Mouse (Mus musculus): ENCODE measurements at regions not wholly inside any gene's neighbourhood (a gene's known extent, or its start where the extent isn't known, plus 50 kb on each side); places are given as distances from the start of the nearest gene placed in this dataset.

GRCm38 (mm10) chr1:35763051-35763450 lies 305.1 kb upstream of the Hs6st1 start:
- intact Hi-C loops (cut with DNase I), result no loop called here

DNA sequence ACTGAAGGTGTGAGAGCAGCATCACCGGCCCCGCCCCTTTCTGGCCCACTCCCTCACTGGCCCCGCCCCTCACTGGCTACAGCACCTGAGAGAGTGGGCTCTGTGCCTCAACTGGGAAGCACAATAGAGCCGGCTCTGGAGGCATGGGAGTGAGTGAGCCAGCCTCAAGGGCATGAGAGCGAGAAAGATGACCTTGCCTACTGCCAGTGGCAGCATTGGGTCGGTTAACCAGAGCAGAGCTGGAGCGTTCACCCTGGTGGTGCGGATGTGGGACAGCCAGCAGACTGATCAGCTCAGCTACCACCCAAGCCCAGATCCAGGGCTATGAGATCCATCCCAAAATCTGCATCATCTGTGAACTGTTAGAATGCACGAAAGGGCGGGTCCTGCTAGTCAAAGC lies 304.7 kb upstream of the Hs6st1 start:
- DNase-seq (ENCODE audit: low spot score in 2 of 2), result no peak
- intact Hi-C loops (cut with DNase I), result no loop called here

More at GRCm38 (mm10) chr1:35763051-35763450, 305.1 kb upstream of the Hs6st1 start:
- no peak for DNase-seq (ENCODE audit: low spot score in 2 of 2)

GRCm38 (mm10) chr1:35764068-35764467 lies 304.1 kb upstream of the Hs6st1 start:
- no peak for DNase-seq (ENCODE audit: low spot score in 2 of 2)
- intact Hi-C loops (cut with DNase I), result no loop called here

- intact Hi-C loops (cut with DNase I), result no loop called here
- DNase-seq (ENCODE audit: low spot score in 2 of 2), result no peak
Measured at GRCm38 (mm10) chr1:35765692-35766091, 302.5 kb upstream of the Hs6st1 start.

- DNase-seq (ENCODE audit: low spot score in 2 of 2), result no peak
- intact Hi-C loops (cut with DNase I), result no loop called here
Measured at GRCm38 (mm10) chr1:35766271-35766670, 301.9 kb upstream of the Hs6st1 start.

- DNase-seq (ENCODE audit: low spot score in 2 of 2), result peak; percentile 22 to 23
- intact Hi-C loops (cut with DNase I), result no loop called here
Measured at GRCm38 (mm10) chr1:35772567-35772966, 295.6 kb upstream of the Hs6st1 start.

GRCm38 (mm10) chr1:35774566-35774965 lies 293.6 kb upstream of the Hs6st1 start:
- intact Hi-C loops (cut with DNase I), result no loop called here
- DNase-seq (ENCODE audit: low spot score in 2 of 2), result no peak

- intact Hi-C loops (cut with DNase I), result no loop called here
Measured at GRCm38 (mm10) chr1:35782668-35783067, 285.5 kb upstream of the Hs6st1 start.

GRCm38 (mm10) chr1:35783427-35783826 lies 284.8 kb upstream of the Hs6st1 start:
- intact Hi-C loops (cut with DNase I), result no loop called here
- no peak for DNase-seq (ENCODE audit: low spot score in 2 of 2)

More at GRCm38 (mm10) chr1:35782668-35783067, 285.5 kb upstream of the Hs6st1 start:
- DNase-seq (ENCODE audit: low spot score in 2 of 2), result no peak

DNA sequence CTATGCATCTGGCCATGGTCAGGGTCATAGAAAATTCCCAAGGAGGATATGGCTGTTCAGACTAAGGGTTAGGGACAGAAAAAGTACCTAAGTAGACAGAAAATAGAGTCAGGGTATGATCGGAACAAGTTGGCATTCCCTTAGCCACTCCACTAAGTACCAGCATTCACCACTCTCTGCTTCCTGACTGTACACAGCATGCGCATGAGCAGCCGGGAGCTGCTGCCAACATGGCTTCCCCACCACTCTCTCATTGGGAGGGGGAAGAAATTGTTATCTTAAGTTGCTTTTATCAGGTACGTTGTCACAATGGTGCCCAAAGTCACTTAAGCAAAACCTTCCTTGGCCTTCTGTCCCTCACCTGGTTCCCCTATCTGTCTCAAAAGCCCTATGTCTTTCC lies 282.0 kb upstream of the Hs6st1 start:
- DNase-seq (ENCODE audit: low spot score in 2 of 2), result no peak
- intact Hi-C loops (cut with DNase I), result no loop called here

DNA sequence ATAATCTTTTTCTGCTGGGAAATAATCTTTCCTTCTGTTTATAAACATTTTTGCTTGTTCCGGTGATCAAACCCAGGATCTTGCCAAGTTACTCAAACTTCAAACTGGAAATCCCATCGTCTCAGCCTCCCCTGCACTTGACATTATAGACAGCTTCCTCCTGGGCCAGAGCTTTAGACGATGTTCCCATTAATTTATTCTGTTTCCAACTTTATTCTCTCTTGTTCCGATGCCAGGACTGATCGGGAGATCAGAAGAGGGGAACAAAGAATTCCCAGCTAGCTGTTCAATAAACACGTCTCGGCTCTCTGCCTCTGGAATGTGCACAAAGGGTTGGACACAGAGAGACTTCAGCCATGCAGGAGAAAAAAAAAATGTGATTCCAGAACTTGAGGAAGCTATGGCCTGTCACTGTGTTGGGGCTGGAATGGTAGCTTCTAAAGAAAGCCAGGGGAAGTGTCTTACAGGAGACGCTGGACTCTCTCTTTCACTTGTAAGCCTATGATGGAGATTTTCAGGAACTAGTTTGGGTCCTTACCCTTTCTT lies 281.5 kb upstream of the Hs6st1 start:
- DNase-seq (ENCODE audit: low spot score in 2 of 2), result no peak
- intact Hi-C loops (cut with DNase I), result no loop called here

GRCm38 (mm10) chr1:35797064-35797463 lies 271.1 kb upstream of the Hs6st1 start:
- no peak for DNase-seq (ENCODE audit: low spot score in 2 of 2)
- intact Hi-C loops (cut with DNase I), result no loop called here

GRCm38 (mm10) chr1:35797526-35797925 lies 270.7 kb upstream of the Hs6st1 start:
- DNase-seq (ENCODE audit: low spot score in 2 of 2), result no peak
- intact Hi-C loops (cut with DNase I), result no loop called here

DNA sequence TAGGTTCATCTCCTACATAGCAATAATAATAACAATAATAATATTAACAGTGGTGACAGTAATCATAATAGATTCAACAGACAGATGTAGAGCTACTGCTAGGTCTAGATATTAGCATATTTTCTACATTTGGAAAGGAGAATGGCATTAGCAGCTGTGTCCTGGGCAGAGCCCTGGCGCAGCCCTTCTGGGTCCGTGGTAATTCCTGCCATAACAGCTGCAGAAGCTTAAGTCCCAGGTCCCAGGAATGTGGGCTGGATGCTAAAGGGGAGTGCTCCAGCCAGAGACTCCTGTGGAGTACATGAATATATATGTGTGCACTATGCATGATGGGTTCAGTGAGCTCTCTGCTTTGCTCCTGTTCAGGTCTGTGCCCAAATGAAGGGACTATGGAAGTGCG lies 262.7 kb upstream of the Hs6st1 start:
- intact Hi-C loops (cut with DNase I), result no loop called here
- DNase-seq (ENCODE audit: low spot score in 2 of 2), result no peak

- DNase-seq (ENCODE audit: low spot score in 2 of 2), result no peak
- intact Hi-C loops (cut with DNase I), result no loop called here
Measured at GRCm38 (mm10) chr1:35806329-35806728, 261.9 kb upstream of the Hs6st1 start.

DNA sequence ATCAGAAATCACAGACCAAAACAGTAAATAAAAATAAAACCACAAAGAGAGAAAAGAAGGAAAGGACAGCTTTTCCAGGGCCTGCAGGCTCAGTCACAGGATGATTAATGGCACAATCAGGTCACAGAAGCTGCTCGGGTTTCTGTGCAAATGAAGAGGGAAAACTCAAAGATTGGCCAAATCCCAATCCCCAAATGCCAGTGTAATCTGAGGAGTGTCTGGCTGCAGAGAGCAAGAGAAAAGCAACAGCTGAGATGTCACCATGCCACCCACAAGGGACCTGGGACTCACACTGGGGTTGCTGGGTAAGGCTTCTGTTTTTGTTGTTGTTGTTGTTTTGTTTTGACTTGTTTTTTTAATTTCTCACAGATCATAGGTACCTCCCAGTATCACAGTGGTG lies 261.5 kb upstream of the Hs6st1 start:
- intact Hi-C loops (cut with DNase I), result no loop called here
- no peak for DNase-seq (ENCODE audit: low spot score in 2 of 2)

- DNase-seq (ENCODE audit: low spot score in 2 of 2), result no peak
- intact Hi-C loops (cut with DNase I), result no loop called here
Measured at GRCm38 (mm10) chr1:35808894-35809293, 259.3 kb upstream of the Hs6st1 start.

DNA sequence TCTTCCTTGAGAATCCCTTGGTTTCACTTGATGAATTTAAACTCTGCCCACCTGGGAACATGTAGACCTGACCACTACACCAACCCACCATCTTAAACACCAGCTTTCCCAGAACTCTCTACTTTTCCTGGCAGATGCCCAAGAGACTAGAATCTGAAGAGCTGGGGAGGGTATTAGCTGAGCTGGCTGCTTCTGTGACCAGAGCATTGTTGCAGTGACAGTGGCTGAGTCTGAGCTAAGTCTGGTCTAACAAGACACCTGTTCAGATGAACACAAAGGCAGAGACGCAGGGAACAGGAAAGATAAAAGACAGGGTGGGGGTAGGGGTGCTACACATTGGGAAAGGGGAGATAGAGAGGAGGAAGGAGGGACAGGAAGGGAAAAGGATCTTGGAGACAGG lies 258.9 kb upstream of the Hs6st1 start:
- no peak for DNase-seq (ENCODE audit: low spot score in 2 of 2)
- intact Hi-C loops (cut with DNase I), result no loop called here

DNA sequence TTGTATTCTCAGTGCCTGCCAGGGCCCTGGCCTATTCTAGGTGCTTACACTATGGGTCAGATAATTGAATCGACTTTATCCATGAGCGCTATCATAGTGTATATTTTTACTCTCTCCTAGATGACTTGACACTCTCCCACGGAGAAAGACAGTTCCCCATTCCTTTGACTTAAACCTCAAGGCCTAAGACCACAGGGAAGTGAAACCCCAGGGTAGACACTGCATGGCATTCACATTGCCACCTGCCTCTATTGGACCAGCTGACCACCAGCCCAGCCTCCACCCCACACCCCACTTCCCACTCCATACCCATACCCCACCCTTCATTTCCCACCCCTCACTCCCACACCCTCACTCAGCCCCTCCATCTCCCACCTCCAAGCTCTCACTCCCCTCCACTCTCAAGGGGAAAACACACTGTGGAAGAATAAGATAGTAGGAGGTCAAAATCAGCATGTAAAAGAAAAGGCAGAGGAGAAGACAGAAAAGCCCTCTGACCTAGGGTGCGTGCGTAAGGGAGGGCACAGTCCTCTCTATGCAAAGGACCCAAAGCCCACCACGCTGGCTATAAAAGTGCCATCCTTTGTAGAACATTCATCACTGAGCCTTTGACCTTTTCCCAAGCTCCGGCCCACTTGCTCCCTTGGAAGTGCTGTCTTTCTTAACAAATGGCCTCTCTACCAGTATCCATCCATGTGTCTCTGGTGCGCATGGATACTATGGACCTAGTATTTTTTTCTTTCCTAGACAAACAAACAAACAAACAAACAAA lies 257.4 kb upstream of the Hs6st1 start:
- DNase-seq (ENCODE audit: low spot score in 2 of 2), result no peak
- intact Hi-C loops (cut with DNase I), result no loop called here

- DNase-seq (ENCODE audit: low spot score in 2 of 2), result no peak
- intact Hi-C loops (cut with DNase I), result no loop called here
Measured at GRCm38 (mm10) chr1:35811380-35811779, 256.8 kb upstream of the Hs6st1 start.

DNA sequence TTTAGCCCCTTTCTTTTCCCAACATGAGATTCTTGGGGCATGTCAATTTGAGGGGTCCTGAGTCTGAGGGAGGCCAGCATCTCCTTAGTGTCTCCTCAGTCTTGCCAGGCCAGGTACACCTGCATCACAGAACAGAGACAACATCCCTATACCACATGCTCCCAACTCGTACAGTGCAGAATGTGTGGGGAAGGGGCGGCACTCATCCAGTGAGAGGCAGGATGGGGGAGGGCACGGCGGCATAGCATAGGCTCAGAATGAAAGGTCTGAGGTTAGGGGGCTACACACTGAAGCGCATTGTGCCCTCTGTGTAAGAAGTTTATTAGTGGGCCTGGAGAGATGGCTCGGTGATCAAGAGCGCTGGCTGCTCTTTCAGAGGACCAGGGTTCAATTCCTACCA lies 256.4 kb upstream of the Hs6st1 start:
- DNase-seq (ENCODE audit: low spot score in 2 of 2), result no peak
- intact Hi-C loops (cut with DNase I), result no loop called here

GRCm38 (mm10) chr1:35813625-35814024 lies 254.6 kb upstream of the Hs6st1 start:
- DNase-seq (ENCODE audit: low spot score in 2 of 2), result no peak
- intact Hi-C loops (cut with DNase I), result no loop called here
